Mouse (Mus musculus) small intestine, adult 2 months (tissue): Measurements from ENCODE around the gene 1300017J02Rik. TPM values are rescaled to one million over a fixed set of nuclear protein-coding genes. Genes with fewer than 3 reads are reported as not detected.

Experiments used
- H3K27ac ChIP-seq: fragments of 200-500 bp; 2 replicates; pipeline ENCODE4 v1.5.1; 2012; ENCODE audit warnings: low read depth, low read length, control low read depth, inconsistent platforms; ENCODE audit not compliant: insufficient read depth
- H3K27me3 ChIP-seq: fragments of 200-500 bp; 2 replicates; pipeline ENCODE4 v1.6.1; 2012; ENCODE audit warnings: mild to moderate bottlenecking, moderate library complexity, low read length, inconsistent platforms; ENCODE audit not compliant: control insufficient read depth, insufficient read depth
- H3K36me3 ChIP-seq: fragments of 200-500 bp; 2 replicates; pipeline ENCODE4 v1.6.1; 2012; ENCODE audit warnings: mild to moderate bottlenecking, low read length, control low read depth, inconsistent platforms; ENCODE audit not compliant: control insufficient read depth, insufficient read depth
- H3K4me1 ChIP-seq: fragments of 200-500 bp; 2 replicates; pipeline ENCODE4 v1.6.1; 2012; ENCODE audit warnings: low read length, inconsistent platforms, mixed read lengths; ENCODE audit not compliant: control insufficient read depth, insufficient read depth, insufficient read length
- H3K4me3 ChIP-seq: fragments of 200-500 bp; 2 replicates; pipeline ENCODE4 v1.5.1; 2012; ENCODE audit warnings: low read depth, mild to moderate bottlenecking, control low read depth, inconsistent platforms, low read length, moderate library complexity
- CTCF ChIP-seq: fragments of 200-500 bp; IDR thresholded peaks from 2 replicates; pipeline ENCODE4 v1.5.1; 2012; ENCODE audit warnings: low read depth, mild to moderate bottlenecking, control low read depth, inconsistent platforms, low read length, moderate library complexity, mixed read lengths; ENCODE audit not compliant: insufficient replicate concordance, insufficient read length; ENCODE audit errors: extremely low read depth
- POLR2A ChIP-seq: fragments of 200-500 bp; IDR thresholded peaks from 2 replicates; pipeline ENCODE4 v1.6.1; 2012; ENCODE audit warnings: low read depth, mild to moderate bottlenecking, control low read depth, inconsistent platforms, low read length, moderate library complexity
- WGBS: fragments of 180-500 bp; shearing (Covaris S2); methylation state at CpG from one replicate; pipeline ENCODE4 v1.1.7; 2018; 5-methylcytosine and 5-hydroxymethylcytosine counted together
- polyA plus RNA-seq: library from polyadenylated mRNA; depleted of rRNA; stranded (reverse); fragments of >200 nt; gene quantifications from 2 replicates; pipeline ENCODE4 v1.2.3, GENCODE M21; 2012; rRNA removed

1300017J02Rik gene
- polyA plus RNA-seq, 1 experiment, result 0.05 TPM

- whole genome bisulfite sequencing, result 69% methylated on average over 2 of the region's 2 CpGs
- no peaks in the 10 kb centered on the region for H3K36me3 ChIP-seq
- TF ChIP-seq POLR2A, result no peak
- no peak for TF ChIP-seq CTCF
These were observed 91.3 kb downstream of the 1300017J02Rik start for GRCm38 (mm10) chr9:103213631-103214030.

GRCm38 (mm10) chr9:103212654-103213420 is 92.0 kb downstream of the 1300017J02Rik start:
- no peaks in the 10 kb centered on the region for H3K4me1 ChIP-seq
- H3K27ac ChIP-seq, result no peak overlapping the region
- H3K36me3 ChIP-seq, result no peaks in the 10 kb centered on the region
- H3K27me3 ChIP-seq, result no peaks in the 10 kb centered on the region
- peak overlapping the region; percentile 13; the same call in 1 of the 2 replicates for H3K4me3 ChIP-seq
- no peak for TF ChIP-seq POLR2A
- no peak for TF ChIP-seq CTCF
- WGBS, result 66% methylated on average over 28 of the region's 28 CpGs

More at GRCm38 (mm10) chr9:103213631-103214030, 91.3 kb downstream of the 1300017J02Rik start:
- H3K27ac ChIP-seq, result no peak overlapping the region
- H3K4me1 ChIP-seq, result no peaks in the 10 kb centered on the region
- H3K27me3 ChIP-seq, result no peaks in the 10 kb centered on the region
- H3K4me3 ChIP-seq, result no peak overlapping the region

- WGBS, result 72% methylated on average over 6 of the region's 6 CpGs
- H3K27ac ChIP-seq, result no peak overlapping the region
- no peak for TF ChIP-seq POLR2A
- no peak for TF ChIP-seq CTCF
- H3K4me1 ChIP-seq, result no peaks in the 10 kb centered on the region
- H3K27me3 ChIP-seq, result no peaks in the 10 kb centered on the region
- no peaks in the 10 kb centered on the region for H3K36me3 ChIP-seq
- H3K4me3 ChIP-seq, result peak overlapping the region; percentile 34; the same call in 1 of the 2 replicates
These were observed 96.0 kb downstream of the 1300017J02Rik start for GRCm38 (mm10) chr9:103208802-103209423.

- TF ChIP-seq CTCF (peak; percentile 95), POLR2A (no peak)
- Histone ChIP-seq H3K27me3 (no peaks in the 10 kb centered on the region), H3K4me3 (peak overlapping the region; percentile 40), H3K27ac (no peak overlapping the region), H3K36me3 (no peaks in the 10 kb centered on the region), H3K4me1 (no peaks in the 10 kb centered on the region)
- WGBS, result 7% methylated on average over 16 of the region's 16 CpGs
These were observed 97.0 kb downstream of the 1300017J02Rik start for GRCm38 (mm10) chr9:103207846-103208245.

- no peak for TF ChIP-seq CTCF
- Histone ChIP-seq H3K4me3 (no peak overlapping the region), H3K36me3 (no peaks in the 10 kb centered on the region), H3K4me1 (no peaks in the 10 kb centered on the region), H3K27ac (no peak overlapping the region), H3K27me3 (no peaks in the 10 kb centered on the region)
- 93% methylated on average over 5 of the region's 5 CpGs for WGBS
These were observed 99.1 kb downstream of the 1300017J02Rik start for GRCm38 (mm10) chr9:103205786-103206185.

GRCm38 (mm10) chr9:103201561-103202260 is 103.2 kb downstream of the 1300017J02Rik start, which contains the start of gene Srprb:
TSS of gene Srprb (minus strand) at chr9:103202137.
- H3K27me3 ChIP-seq, result no peaks in the 10 kb centered on the region
- peak within 1 kb of the TSS; percentile 90 for H3K4me3 ChIP-seq
- H3K27ac ChIP-seq, result peak within 1 kb of the TSS; percentile 39; the same call in 1 of the 2 replicates
- H3K36me3 ChIP-seq, result peaks cover 16% of the 10 kb centered on the region
- H3K4me1 ChIP-seq, result no peaks in the 10 kb centered on the region
- WGBS, result under 1% methylated on average over 45 of the region's 45 CpGs
- TF ChIP-seq CTCF, result no peak
- TF ChIP-seq POLR2A, result peak; percentile 47; the same call in 1 of the 2 replicates

Other genes starting within 250 kb of the 1300017J02Rik start
- gene Rab6b, start 193.3 kb downstream of the 1300017J02Rik start, polyA plus RNA-seq, result 3.3 and 11.6 TPM in 2 replicates
- 23.0 and 36.4 TPM in 2 replicates for gene Srprb, start 102.9 kb downstream of the 1300017J02Rik start, polyA plus RNA-seq
- gene Gm20425, start 74.8 kb downstream of the 1300017J02Rik start, polyA plus RNA-seq, result 0.72 and 1.5 TPM in 2 replicates
- gene Trf, start 74.6 kb downstream of the 1300017J02Rik start, polyA plus RNA-seq, result 17.3 and 19.6 TPM in 2 replicates
- gene Topbp1, start 133 bp upstream of the 1300017J02Rik start, polyA plus RNA-seq, result 3.7 and 7.4 TPM in 2 replicates
- gene Cdv3, start 60.8 kb upstream of the 1300017J02Rik start, polyA plus RNA-seq, result 24.4 and 60.1 TPM in 2 replicates
- 0.18 and 1.1 TPM in 2 replicates for gene Bfsp2, start 175.3 kb upstream of the 1300017J02Rik start, polyA plus RNA-seq